Mouse (Mus musculus) brain, embryonic 14.5 days (tissue): Measurements from ENCODE around the gene Ikzf4.

Experiments used
- CTCF ChIP-seq: fragments of 200-500 bp; IDR thresholded peaks from 2 replicates; pipeline ENCODE4 v1.5.1; 2012; ENCODE audit warnings: inconsistent platforms, mild to moderate bottlenecking, moderate library complexity, borderline replicate concordance; ENCODE audit not compliant: insufficient read depth, insufficient read length; ENCODE audit errors: extremely low read depth
- POLR2A ChIP-seq: fragments of 200-500 bp; IDR thresholded peaks from 2 replicates; pipeline ENCODE4 v1.6.1; 2012; ENCODE audit warnings: mild to moderate bottlenecking, inconsistent platforms, borderline replicate concordance; ENCODE audit not compliant: poor library complexity, insufficient read depth, insufficient read length, severe bottlenecking; ENCODE audit errors: extremely low read depth

DNA sequence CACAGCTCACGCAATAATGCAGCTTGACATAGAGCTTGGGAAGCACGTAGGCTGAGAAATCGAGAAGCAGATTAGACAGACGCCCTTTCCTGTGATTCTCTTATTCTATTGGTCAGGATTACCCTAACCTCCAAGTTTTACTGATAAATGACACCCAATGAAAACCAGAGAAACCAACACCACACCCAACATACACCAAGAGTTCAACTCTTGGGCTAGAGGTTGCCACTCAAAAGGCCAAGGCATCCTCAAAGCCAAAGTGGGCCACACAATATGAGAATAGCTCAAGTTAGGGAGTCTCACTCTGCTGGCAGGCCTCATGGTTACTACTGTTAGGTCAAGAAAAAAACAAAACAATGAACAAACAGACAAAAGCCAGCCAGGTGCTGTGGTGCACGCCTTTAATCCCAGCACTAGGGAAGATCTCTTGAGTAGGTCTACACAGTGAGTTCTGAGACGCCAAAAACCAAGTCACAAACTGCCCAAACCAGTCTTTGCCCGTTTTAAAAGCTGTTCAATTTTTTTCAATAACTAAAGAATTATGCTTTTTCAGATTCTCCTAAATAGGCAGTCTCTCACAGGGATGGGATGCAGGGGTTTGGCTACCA is 20.4 kb downstream of the Ikzf4 start:
- TF ChIP-seq CTCF, result no peak
- no peak for TF ChIP-seq POLR2A
